Mouse (Mus musculus): Measurements from ENCODE around the gene Gm28870. TPM values are rescaled to one million over a fixed set of nuclear protein-coding genes. Genes with fewer than 3 reads are reported as not detected.

Gm28870 gene
- not detected for polyA plus RNA-seq (2017; shearing (Covaris generic))

GRCm38 (mm10) chrY:50096976-50097375, at the start of gene Gm28870:
TSS of gene Gm28870 (plus strand) at chrY:50097276.

